Mouse (Mus musculus) MEL (cell line): ENCODE data around the gene Mettl26.

ENCODE experiments used
- CTCF ChIP-seq, 3 experiments: IDR thresholded peaks in 2 of 3; conservative IDR thresholded peaks in 1 of 3; 2 replicates each; pipeline ENCODE4 v1.5.1; 2011 to 2012; ENCODE audit warnings: low read length in 3 of 3, low read depth in 2 of 3, mild to moderate bottlenecking in 2 of 3, improper control_type of control experiment in 1 of 3, inconsistent platforms in 1 of 3, mixed read lengths in 1 of 3, moderate library complexity in 1 of 3; ENCODE audit not compliant: control insufficient read depth in 1 of 3, insufficient read depth in 1 of 3, poor library complexity in 1 of 3, severe bottlenecking in 1 of 3
- E2F4 ChIP-seq: IDR thresholded peaks from 2 replicates; pipeline ENCODE4 v1.6.1; 2011; ENCODE audit warnings: low read depth, low read length, improper control_type of control experiment, borderline replicate concordance
- ETS1 ChIP-seq: IDR thresholded peaks from 2 replicates; pipeline ENCODE4 v1.6.1; 2012; ENCODE audit warnings: low read depth, mild to moderate bottlenecking, inconsistent platforms, low read length, improper control_type of control experiment, moderate library complexity
- GATA1 ChIP-seq: IDR thresholded peaks from 2 replicates; pipeline ENCODE4 v1.6.1; 2011; ENCODE audit warnings: low read depth, low read length, improper control_type of control experiment
- KAT2A ChIP-seq: conservative IDR thresholded peaks from 2 replicates; pipeline ENCODE4 v1.6.1; 2012; ENCODE audit warnings: low read depth, low read length, improper control_type of control experiment, inconsistent platforms
- POLR2A ChIP-seq, 2 experiments: IDR thresholded peaks; 2 replicates each; pipeline ENCODE4 v1.6.1; 2011 to 2012; ENCODE audit warnings: low read length in 2 of 2, mild to moderate bottlenecking in 2 of 2, control low read depth in 1 of 2, improper control_type of control experiment in 1 of 2, low read depth in 1 of 2, moderate library complexity in 1 of 2; ENCODE audit not compliant: control insufficient read depth in 1 of 2, insufficient read depth in 1 of 2, poor library complexity in 1 of 2
- POLR2AphosphoS2 ChIP-seq: IDR thresholded peaks from 2 replicates; pipeline ENCODE4 v1.6.1; 2011; ENCODE audit warnings: low read length, improper control_type of control experiment
- SMC3 ChIP-seq: IDR thresholded peaks from 2 replicates; pipeline ENCODE4 v1.6.1; 2011; ENCODE audit warnings: low read depth, low read length, improper control_type of control experiment
- TAL1 ChIP-seq: IDR thresholded peaks from 2 replicates; pipeline ENCODE4 v1.6.1; 2012; ENCODE audit warnings: mild to moderate bottlenecking, inconsistent platforms, low read length, moderate library complexity, mixed read lengths
- TCF12 ChIP-seq: IDR thresholded peaks from 2 replicates; pipeline ENCODE4 v1.6.1; 2014; ENCODE audit warnings: low read depth, mild to moderate bottlenecking, inconsistent platforms, low read length, improper control_type of control experiment, moderate library complexity
- USF1 ChIP-seq: IDR thresholded peaks from 2 replicates; pipeline ENCODE4 v1.6.1; 2014; ENCODE audit warnings: low read depth, mild to moderate bottlenecking, inconsistent platforms, low read length, improper control_type of control experiment, moderate library complexity

DNA sequence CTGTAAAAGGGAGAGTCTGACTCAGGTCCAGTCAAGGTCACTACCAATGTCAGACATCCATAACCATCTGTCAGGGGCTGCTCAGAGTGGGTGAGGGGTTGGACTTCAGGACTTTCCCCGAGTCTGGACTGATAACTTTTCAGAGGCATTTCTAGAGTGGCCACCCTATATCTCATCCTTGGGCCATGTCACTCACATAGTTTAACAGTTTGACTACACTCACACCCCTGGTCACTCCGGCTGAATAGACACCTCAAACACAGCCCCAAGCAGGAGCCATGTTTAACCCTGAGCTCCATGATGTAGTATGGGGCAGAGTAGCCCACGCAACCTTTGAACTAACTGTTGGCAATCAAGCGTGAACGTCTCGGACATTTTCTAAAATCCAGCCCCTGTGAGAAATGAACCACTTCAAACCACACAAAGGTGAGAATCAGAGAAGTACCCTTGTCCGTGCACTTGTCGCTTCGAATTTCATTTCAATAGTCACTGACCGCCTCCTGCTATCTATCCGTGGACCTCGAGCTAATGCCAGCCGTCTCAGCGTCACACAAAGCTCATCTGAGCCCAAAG lies 640 bp upstream of the Mettl26 start:
- TF ChIP-seq GATA1: no peak
- no peak for TF ChIP-seq TAL1
- TF ChIP-seq E2F4: no peak
- TF ChIP-seq KAT2A: no peak
- no peak for TF ChIP-seq TCF12
- no peak for TF ChIP-seq POLR2AphosphoS2
- no peak for TF ChIP-seq CTCF (IDR thresholded peaks at IDR 0.05 in 2 of 3, conservative IDR thresholded peaks at IDR 0.05 in 1 of 3; ENCODE audit: control insufficient read depth in 1 of 3, insufficient read depth in 1 of 3, low read depth in 2 of 3, low read length in 3 of 3, poor library complexity in 1 of 3, severe bottlenecking in 1 of 3)
- no peak for TF ChIP-seq SMC3
- no peak for TF ChIP-seq ETS1
- TF ChIP-seq POLR2A (IDR thresholded peaks at IDR 0.05; ENCODE audit: control insufficient read depth in 1 of 2, insufficient read depth in 1 of 2, low read depth in 1 of 2, low read length in 2 of 2, poor library complexity in 1 of 2): no peak
- TF ChIP-seq USF1: no peak
